Mouse (Mus musculus) MEL (cell line): ENCODE results near the gene Arntl.
A peak's percentile ranks its signal among the peaks of the same experiment; 100 is the strongest.

Experiments
- CTCF ChIP-seq, 3 experiments: IDR thresholded peaks in 2 of 3; conservative IDR thresholded peaks in 1 of 3; 2 replicates each; pipeline ENCODE4 v1.5.1; 2011 to 2012; ENCODE audit warnings: low read length in 3 of 3, low read depth in 2 of 3, mild to moderate bottlenecking in 2 of 3, improper control_type of control experiment in 1 of 3, inconsistent platforms in 1 of 3, mixed read lengths in 1 of 3, moderate library complexity in 1 of 3; ENCODE audit not compliant: control insufficient read depth in 1 of 3, insufficient read depth in 1 of 3, poor library complexity in 1 of 3, severe bottlenecking in 1 of 3
- EP300 ChIP-seq, 2 experiments: IDR thresholded peaks; 2 replicates each; pipeline ENCODE4 v1.6.1; 2011; ENCODE audit warnings: improper control_type of control experiment in 2 of 2, low read length in 2 of 2, low read depth in 1 of 2, mild to moderate bottlenecking in 1 of 2
- MAFK ChIP-seq: IDR thresholded peaks from 2 replicates; pipeline ENCODE4 v1.6.1; 2011; ENCODE audit warnings: low read depth, mild to moderate bottlenecking, low read length, improper control_type of control experiment, borderline replicate concordance
- MAX ChIP-seq: IDR thresholded peaks from 2 replicates; pipeline ENCODE4 v1.6.1; 2011; ENCODE audit warnings: low read length, improper control_type of control experiment
- MXI1 ChIP-seq: IDR thresholded peaks from 2 replicates; pipeline ENCODE4 v1.6.1; 2011; ENCODE audit warnings: mild to moderate bottlenecking, low read depth, low read length, improper control_type of control experiment
- TCF12 ChIP-seq: IDR thresholded peaks from 2 replicates; pipeline ENCODE4 v1.6.1; 2014; ENCODE audit warnings: low read depth, mild to moderate bottlenecking, inconsistent platforms, low read length, improper control_type of control experiment, moderate library complexity
- UBTF ChIP-seq: IDR thresholded peaks from 2 replicates; pipeline ENCODE4 v1.6.1; 2012; ENCODE audit warnings: low read depth, mild to moderate bottlenecking, inconsistent platforms, low read length, improper control_type of control experiment, moderate library complexity, borderline replicate concordance; ENCODE audit not compliant: insufficient read depth
- USF1 ChIP-seq: IDR thresholded peaks from 2 replicates; pipeline ENCODE4 v1.6.1; 2014; ENCODE audit warnings: low read depth, mild to moderate bottlenecking, inconsistent platforms, low read length, improper control_type of control experiment, moderate library complexity

DNA sequence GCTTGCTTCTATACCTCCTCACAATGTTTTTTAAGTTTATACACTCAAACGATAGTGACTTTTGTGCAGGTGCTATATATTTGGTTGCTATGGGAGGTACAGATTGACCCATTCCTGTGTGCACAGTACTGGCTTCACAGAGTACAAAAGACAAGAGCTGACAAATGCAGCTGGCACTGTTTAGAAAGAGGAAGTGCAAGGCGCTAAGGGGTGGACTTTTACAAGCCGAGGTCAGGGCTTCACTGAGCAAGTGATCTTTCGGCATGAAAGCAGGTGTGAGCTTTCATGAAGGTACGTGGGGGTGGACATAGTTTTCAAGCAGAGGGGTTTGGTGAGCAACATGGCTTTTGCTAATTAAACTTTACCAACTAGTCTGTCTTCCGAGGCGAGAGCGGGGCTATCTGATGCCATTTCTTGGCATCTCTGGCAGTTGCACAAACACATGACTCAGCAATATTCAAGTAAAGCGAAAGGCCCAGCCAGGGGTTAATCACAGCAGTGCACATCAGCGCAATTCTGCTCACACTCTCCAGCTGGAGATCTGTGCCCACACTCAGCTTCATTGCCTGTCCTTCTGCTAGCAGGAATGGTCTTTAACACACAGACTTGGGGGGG is 10.0 kb upstream of the Arntl start:
- TF ChIP-seq CTCF (IDR thresholded peaks at IDR 0.05 in 2 of 3, conservative IDR thresholded peaks at IDR 0.05 in 1 of 3; ENCODE audit: control insufficient read depth in 1 of 3, insufficient read depth in 1 of 3, low read depth in 2 of 3, low read length in 3 of 3, poor library complexity in 1 of 3, severe bottlenecking in 1 of 3) (no peak), MXI1 (no peak), MAFK (peak; percentile 93), EP300 (IDR thresholded peaks at IDR 0.05; ENCODE audit: low read depth in 1 of 2, low read length in 2 of 2) (peak in 1 of 2 experiments; percentile 14; a peak in 2 of 4 replicates), UBTF (no peak), USF1 (no peak), MAX (no peak), TCF12 (no peak)
